Mouse (Mus musculus) kidney, adult 2 months (tissue): ENCODE data around the gene Vgll4. TPM values are rescaled to one million over a fixed set of nuclear protein-coding genes. Genes with fewer than 3 reads are reported as not detected.

Experiments used
- DNase-seq: peaks from one replicate; pipeline ENCODE4 v3.0.0; 2021
- H3K27ac ChIP-seq: fragments of 200-500 bp; 2 replicates; pipeline ENCODE4 v1.5.1; 2012; ENCODE audit warnings: low read depth, low read length, control low read depth, inconsistent platforms; ENCODE audit not compliant: insufficient read depth
- H3K27me3 ChIP-seq: fragments of 200-500 bp; replicated peaks from 2 replicates; pipeline ENCODE4 v1.6.1; 2012; ENCODE audit warnings: mild to moderate bottlenecking, moderate library complexity, low read length, inconsistent platforms; ENCODE audit not compliant: control insufficient read depth, insufficient read depth
- H3K36me3 ChIP-seq: fragments of 200-500 bp; 2 replicates; pipeline ENCODE4 v1.6.1; 2012; ENCODE audit warnings: mild to moderate bottlenecking, moderate library complexity, low read length, inconsistent platforms; ENCODE audit not compliant: control insufficient read depth, insufficient read depth
- H3K4me1 ChIP-seq: fragments of 200-500 bp; 2 replicates; pipeline ENCODE4 v1.6.1; 2011; ENCODE audit warnings: low read length; ENCODE audit not compliant: control insufficient read depth, insufficient read depth
- H3K4me3 ChIP-seq: fragments of 200-500 bp; 2 replicates; pipeline ENCODE4 v1.5.1; 2011; ENCODE audit warnings: mild to moderate bottlenecking, low read depth, low read length, control low read depth; ENCODE audit not compliant: insufficient read depth
- CTCF ChIP-seq: fragments of 200-500 bp; conservative IDR thresholded peaks from 2 replicates; pipeline ENCODE4 v1.5.1; 2011; ENCODE audit warnings: low read depth, mild to moderate bottlenecking, control low read depth, low read length, moderate library complexity, mixed read lengths; ENCODE audit not compliant: insufficient read depth, insufficient read length
- POLR2A ChIP-seq: fragments of 200-500 bp; IDR thresholded peaks from one replicate; pipeline ENCODE4 v1.6.1; 2011; ENCODE audit warnings: low read depth, low read length, control low read depth
- WGBS: fragments of 180-500 bp; shearing (Covaris S2); methylation state at CpG from one replicate; pipeline ENCODE4 v1.1.7; 2018; 5-methylcytosine and 5-hydroxymethylcytosine counted together
- polyA plus RNA-seq: library from polyadenylated mRNA; depleted of rRNA; stranded (reverse); fragments of >200 nt; gene quantifications from 2 replicates; pipeline ENCODE4 v1.2.3, GENCODE M21; 2012

Vgll4 gene
- polyA plus RNA-seq, 1 experiment = 60.5 TPM

DNA sequence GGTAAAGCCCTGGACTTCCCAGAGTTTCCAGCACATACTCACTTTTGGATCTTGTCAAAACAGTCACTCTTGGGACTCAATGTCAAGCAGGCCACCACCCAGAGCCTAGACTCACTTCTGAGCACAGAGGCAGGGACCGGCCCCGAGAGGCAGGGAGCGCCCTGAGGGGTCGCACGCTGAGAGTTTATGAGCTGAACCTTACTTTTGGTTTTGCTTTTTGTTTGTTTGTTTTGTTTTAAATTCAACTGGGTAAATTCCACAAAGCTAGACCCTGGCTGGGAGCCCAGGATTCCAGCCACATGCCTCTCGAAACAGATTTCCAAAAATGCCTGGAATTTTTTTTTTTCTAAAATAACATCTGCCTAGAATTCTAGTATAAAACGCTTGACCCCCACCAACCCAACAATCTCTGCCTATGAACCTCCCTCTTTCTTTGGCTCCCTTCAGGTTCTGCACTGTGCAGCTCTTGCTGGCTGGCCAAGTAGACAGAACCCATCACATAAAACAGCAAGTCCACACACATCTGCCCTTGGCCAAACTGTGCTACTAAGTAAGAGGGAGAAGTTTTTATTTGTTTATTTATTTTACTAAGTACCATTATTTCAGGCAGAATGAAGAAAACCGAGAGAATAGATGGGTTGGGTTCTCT, 28.5 kb downstream of the Vgll4 start:
- WGBS = 18% methylated on average over 8 of the region's 8 CpGs
- H3K27ac ChIP-seq = peak overlapping the region; percentile 62
- peak; percentile 83 for DNase-seq

DNA sequence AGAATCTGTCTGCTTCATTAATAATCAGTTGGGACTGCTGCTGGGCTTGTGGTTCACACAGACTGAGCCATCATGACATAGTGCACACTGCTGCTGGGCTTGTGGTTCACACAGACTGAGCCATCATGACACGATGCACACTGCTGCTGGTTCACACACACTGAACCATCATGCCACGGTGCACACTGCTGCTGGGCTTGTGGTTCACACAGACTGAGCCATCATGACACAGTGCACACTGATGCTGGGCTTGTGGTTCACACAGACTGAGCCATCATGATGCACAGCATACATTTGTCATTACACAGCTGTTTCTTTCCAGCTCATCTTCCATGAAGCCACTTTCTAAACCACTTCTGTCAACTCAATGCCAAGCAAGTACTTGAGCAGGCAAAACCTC, 30.1 kb downstream of the Vgll4 start:
- Histone ChIP-seq H3K27me3 (no peaks in the 10 kb centered on the region), H3K4me1 (peaks cover 4% of the 10 kb centered on the region; the same call in 1 of the 2 replicates), H3K4me3 (no peak overlapping the region), H3K27ac (no peak overlapping the region), H3K36me3 (no peaks in the 10 kb centered on the region)
- WGBS = 82% methylated on average over 2 of the region's 2 CpGs
- DNase-seq = no peak
- TF ChIP-seq CTCF (no peak), POLR2A (no peak)

More for the DNA sequence above, 28.5 kb downstream of the Vgll4 start:
- TF ChIP-seq POLR2A = no peak
- TF ChIP-seq CTCF = no peak
- H3K4me1 ChIP-seq = peaks cover 9% of the 10 kb centered on the region; the same call in 1 of the 2 replicates
- peak overlapping the region; percentile 27 for H3K4me3 ChIP-seq
- H3K27me3 ChIP-seq = no peaks in the 10 kb centered on the region
- no peaks in the 10 kb centered on the region for H3K36me3 ChIP-seq

DNA sequence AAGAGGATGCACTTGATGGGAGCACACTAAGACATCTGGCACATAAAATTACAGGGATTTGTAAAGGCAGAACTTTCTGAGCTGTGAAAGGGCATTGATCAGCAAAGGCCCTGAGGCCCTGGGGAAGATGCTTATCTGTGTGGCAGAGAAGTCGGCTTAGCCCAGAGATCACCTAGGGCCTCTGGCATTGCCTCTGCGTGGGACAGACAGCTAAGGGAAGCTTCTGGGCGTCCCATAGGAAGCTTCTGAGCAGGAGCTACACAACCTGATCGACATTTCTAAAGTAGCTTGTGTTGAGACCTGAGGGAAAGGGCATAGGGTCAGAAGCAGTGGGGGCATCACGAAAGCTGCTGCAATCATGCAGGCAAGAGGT, 32.9 kb downstream of the Vgll4 start:
- WGBS = 87% methylated on average over 5 of the region's 5 CpGs
- TF ChIP-seq CTCF (no peak), POLR2A (no peak)
- Histone ChIP-seq H3K36me3 (no peaks in the 10 kb centered on the region), H3K27ac (no peak overlapping the region), H3K27me3 (no peaks in the 10 kb centered on the region), H3K4me3 (no peak overlapping the region), H3K4me1 (peaks cover 14% of the 10 kb centered on the region)
- DNase-seq = no peak

DNA sequence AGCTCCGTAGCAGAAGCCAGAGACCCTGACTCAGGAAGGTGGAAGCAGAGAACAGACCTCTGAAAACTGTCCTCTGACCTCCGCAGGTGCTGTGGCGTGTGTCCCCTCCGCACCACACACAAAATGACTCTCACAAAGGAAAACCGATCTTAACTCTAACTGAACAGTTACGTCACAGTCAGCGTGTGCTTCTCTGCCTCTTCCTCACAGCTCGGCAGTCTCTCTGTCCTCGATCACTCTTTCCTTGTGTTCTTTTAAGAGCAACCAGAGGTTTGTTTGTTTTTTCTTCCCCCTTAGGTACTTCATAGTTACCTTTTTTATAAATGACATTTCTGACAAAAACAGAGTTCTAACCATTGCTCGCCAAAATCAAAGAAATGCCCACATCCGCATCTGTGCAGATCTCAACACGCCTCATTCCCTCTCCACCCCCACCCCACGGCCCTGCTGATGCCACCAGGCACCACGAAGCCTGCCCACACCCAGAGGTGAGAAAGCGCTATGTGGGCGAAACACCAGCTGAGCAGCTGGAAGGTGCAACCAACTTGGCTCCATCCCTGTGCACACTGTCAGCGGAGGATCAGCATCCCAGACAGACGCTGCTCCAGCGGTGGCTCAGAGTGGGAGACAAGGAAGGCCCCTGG, 33.4 kb downstream of the Vgll4 start:
- Histone ChIP-seq H3K4me3 (no peak overlapping the region), H3K4me1 (peaks cover 15% of the 10 kb centered on the region), H3K27ac (no peak overlapping the region), H3K27me3 (no peaks in the 10 kb centered on the region), H3K36me3 (no peaks in the 10 kb centered on the region)
- no peak for DNase-seq
- WGBS = 89% methylated on average over 19 of the region's 19 CpGs
- TF ChIP-seq CTCF (no peak), POLR2A (no peak)

DNA sequence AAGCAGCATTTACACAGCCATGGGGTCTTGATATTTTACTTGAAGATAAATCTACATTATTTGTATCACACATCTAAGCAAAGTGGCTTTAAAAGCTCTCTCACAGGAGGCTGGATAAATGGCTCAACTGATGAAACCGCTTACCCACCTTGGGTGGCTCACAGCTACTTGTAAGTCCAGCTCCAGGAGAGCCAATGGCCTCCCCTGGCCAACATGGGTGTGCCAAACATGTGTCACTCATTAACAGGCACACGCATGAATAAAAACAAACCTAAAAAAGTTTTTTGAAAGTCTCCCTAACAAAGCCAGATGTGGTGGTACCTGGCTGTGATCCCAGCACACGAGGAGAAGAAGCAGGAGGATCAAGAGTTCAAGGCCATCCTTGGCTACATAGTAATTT, 34.4 kb downstream of the Vgll4 start:
- no peak for TF ChIP-seq CTCF
- no peak for TF ChIP-seq POLR2A
- Histone ChIP-seq H3K36me3 (no peaks in the 10 kb centered on the region), H3K27ac (no peak overlapping the region), H3K4me1 (peaks cover 25% of the 10 kb centered on the region), H3K4me3 (no peak overlapping the region), H3K27me3 (no peaks in the 10 kb centered on the region)
- WGBS = 61% methylated on average over 3 of the region's 3 CpGs
- DNase-seq = peak; percentile 53

DNA sequence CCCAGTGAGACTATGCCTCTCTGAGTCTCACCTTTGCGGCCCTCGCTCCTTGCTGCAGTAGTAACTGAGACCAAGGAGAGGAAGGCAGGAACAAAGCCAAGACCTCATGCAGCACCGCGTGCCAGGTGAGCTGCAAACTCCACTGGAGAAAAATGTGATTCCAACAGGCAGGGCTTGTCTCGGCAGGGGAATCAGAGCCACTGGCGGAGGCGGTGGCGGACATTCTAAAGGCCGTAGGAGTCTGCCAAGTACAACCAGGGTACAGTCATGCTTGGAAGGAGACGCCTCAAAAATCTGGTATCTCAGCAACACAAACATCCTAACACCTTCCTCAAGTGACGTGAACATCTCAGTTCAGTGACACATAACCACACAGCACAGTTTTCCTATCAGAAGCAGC, 35.7 kb downstream of the Vgll4 start:
- no peaks in the 10 kb centered on the region for H3K36me3 ChIP-seq
- peaks cover 35% of the 10 kb centered on the region for H3K4me1 ChIP-seq
- no peak overlapping the region for H3K27ac ChIP-seq
- WGBS = 41% methylated on average over 11 of the region's 11 CpGs
- peak; percentile 66 for DNase-seq
- H3K4me3 ChIP-seq = no peak overlapping the region
- no peaks in the 10 kb centered on the region for H3K27me3 ChIP-seq
- no peak for TF ChIP-seq POLR2A
- no peak for TF ChIP-seq CTCF

DNA sequence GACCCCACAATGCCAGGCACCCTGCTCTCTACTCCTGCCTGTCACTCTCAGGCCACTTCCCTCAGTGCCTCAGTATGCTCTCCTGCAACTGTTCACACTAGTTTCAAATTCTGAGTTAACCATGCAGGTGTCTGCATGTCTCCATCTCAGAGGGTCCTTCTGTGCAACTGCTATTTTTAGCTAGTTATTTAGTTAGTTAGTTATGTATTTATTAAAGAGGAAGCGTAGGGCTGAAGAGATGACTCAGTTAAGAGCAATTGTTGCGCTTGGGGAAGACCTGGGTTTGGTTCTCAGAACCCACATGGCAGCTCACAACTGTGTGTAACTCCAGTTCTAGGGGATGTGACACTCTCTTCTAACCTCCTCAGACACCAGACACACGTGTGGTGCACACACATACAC, 36.8 kb downstream of the Vgll4 start:
- 82% methylated on average over 3 of the region's 3 CpGs for WGBS
- H3K4me1 ChIP-seq = peaks cover 35% of the 10 kb centered on the region
- no peaks in the 10 kb centered on the region for H3K27me3 ChIP-seq
- no peaks in the 10 kb centered on the region for H3K36me3 ChIP-seq
- TF ChIP-seq POLR2A = no peak
- no peak for TF ChIP-seq CTCF
- H3K4me3 ChIP-seq = no peak overlapping the region
- no peak overlapping the region for H3K27ac ChIP-seq
- DNase-seq = no peak

DNA sequence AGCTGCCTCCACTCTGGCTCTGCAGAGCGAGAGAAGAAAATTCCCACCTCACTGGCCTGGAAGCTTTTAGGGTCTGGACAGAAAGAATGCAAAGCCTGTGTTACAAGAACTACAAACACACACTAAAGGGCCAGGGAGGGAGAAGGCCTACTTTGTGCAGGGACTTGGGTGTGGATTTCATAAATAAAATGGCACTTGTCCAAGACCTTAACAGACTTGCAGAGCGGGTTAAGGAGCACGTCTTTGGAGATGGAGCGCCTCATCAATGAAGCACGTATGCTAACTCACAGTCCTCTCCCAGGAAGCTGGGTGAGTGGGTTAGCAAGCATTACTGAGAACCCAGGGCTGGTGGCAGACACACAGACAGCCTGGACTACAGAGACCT, 37.7 kb downstream of the Vgll4 start:
- Histone ChIP-seq H3K36me3 (no peaks in the 10 kb centered on the region), H3K27ac (peak overlapping the region; percentile 19), H3K4me1 (peaks cover 35% of the 10 kb centered on the region), H3K4me3 (no peak overlapping the region), H3K27me3 (no peaks in the 10 kb centered on the region)
- 47% methylated on average over 5 of the region's 5 CpGs for WGBS
- TF ChIP-seq POLR2A (no peak), CTCF (no peak)
- DNase-seq = no peak
